Mouse (Mus musculus) natural killer cell, adult 2 months (primary cell): ENCODE results near the gene Gm20388.
A peak's percentile ranks its signal among the peaks of the same experiment; 100 is the strongest.

Source experiments
- DNase-seq, 2 experiments: peaks; one replicate each; pipeline ENCODE4 v3.0.0; 2022; ENCODE audit warnings: low spot score in 2 of 2

Gene Gm20388

GRCm38 (mm10) chr8:124264032-124264431 lies 4353.4 kb downstream of the Gm20388 start:
- DNase-seq = no peak

DNA sequence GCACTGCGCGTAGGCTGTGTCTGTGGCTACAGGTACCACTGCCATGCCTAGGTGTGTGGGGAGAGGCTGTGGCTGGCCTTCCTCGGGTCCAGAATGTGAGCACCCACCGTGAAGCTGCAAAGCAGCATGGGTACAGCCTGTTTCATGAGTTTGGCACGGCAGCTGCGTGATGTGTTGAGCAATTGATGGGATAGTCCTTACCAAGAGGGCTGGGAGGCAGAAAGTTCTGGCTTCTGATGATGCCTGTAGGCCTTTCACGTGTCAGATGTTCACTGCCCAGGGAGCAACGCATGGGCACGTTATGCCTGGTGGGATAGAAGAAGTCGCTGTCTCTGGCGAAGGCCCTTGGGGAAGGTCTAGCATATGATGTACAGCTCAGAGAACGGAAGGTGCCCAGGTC lies 4354.0 kb downstream of the Gm20388 start:
- no peak for DNase-seq

DNA sequence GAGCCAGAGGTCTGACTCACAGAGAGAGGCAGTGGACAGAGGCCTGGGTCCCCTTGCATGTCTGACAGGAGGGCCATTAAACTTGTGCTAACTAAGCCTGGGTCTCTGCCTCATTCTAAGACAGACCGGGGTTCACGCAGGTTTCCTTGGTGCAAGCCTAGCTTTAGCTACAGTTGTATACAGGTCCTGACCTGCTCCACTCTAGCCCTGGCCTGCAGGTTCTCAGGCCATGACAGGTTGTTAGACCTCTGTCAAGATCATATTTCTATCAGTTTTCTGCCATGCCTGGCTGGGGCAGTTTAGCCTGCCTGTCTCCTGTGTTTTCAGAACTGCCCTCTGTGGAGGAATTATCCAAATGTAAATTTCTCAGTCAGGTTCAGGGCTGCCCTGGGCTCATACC lies 4354.5 kb downstream of the Gm20388 start:
- DNase-seq = no peak

- peak; percentile 79 to 89 for DNase-seq
Measured at GRCm38 (mm10) chr8:124265798-124266197, 4355.2 kb downstream of the Gm20388 start.

DNA sequence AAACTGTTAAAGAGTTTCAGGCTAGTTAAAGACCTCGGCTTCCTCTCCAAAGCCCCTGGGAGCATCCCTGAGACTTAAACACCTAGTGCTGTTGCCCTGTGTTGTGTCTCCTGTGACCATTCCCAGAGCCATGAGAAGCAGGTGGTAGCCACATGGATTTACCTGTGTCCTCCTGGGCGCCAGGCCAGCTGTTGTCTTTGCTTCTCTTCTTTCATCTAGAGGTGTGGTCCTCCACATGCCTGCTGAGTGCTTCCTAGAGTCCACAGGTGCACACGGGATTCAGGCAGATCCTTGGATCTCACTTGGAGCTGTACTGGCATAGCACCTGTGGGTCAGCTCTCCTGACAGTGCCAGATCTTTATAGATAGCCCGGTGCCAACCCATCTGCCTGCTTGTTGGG lies 4356.6 kb downstream of the Gm20388 start:
- DNase-seq = no peak

GRCm38 (mm10) chr8:124270504-124270903 lies 4359.9 kb downstream of the Gm20388 start:
- DNase-seq = no peak

GRCm38 (mm10) chr8:124270904-124271303 lies 4360.3 kb downstream of the Gm20388 start:
- peak; percentile 80 to 87 for DNase-seq

GRCm38 (mm10) chr8:124271518-124271917 lies 4360.9 kb downstream of the Gm20388 start:
- peak; percentile 72 to 86 for DNase-seq

GRCm38 (mm10) chr8:124272792-124273191 lies 4362.2 kb downstream of the Gm20388 start:
- no peak for DNase-seq

DNA sequence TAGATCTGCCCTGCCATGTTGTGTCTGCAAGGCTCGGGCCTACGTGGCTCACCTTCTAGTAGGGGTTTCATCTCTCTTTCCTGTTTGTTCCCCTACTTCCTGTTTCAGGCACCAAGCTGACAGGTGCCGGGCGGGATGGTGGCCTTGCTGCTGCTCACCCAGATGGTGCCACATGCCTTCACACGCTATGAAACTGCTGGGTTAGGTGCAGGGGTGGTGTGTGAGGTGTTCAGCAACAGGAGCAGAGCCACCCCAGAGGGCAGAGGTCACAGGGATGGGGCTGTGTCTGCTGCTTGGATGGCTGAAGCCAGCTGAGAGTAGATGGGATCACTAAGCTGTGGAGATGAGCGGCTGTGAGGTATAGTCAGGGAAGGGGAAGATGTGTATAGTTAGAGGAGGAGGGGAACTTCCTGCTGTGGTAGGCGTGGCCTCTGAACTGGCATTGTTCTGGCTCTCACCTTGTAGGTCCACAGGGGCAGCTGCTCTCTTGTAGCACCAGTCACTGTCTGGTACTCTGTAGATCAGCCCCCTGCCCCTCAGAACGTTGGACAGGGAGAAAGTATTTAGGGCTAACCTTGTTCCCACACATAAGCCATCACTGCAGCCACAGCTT lies 4363.1 kb downstream of the Gm20388 start:
- peak; percentile 67 for DNase-seq

GRCm38 (mm10) chr8:124274441-124275120 lies 4363.9 kb downstream of the Gm20388 start:
- DNase-seq = peak; percentile 53 to 67

DNA sequence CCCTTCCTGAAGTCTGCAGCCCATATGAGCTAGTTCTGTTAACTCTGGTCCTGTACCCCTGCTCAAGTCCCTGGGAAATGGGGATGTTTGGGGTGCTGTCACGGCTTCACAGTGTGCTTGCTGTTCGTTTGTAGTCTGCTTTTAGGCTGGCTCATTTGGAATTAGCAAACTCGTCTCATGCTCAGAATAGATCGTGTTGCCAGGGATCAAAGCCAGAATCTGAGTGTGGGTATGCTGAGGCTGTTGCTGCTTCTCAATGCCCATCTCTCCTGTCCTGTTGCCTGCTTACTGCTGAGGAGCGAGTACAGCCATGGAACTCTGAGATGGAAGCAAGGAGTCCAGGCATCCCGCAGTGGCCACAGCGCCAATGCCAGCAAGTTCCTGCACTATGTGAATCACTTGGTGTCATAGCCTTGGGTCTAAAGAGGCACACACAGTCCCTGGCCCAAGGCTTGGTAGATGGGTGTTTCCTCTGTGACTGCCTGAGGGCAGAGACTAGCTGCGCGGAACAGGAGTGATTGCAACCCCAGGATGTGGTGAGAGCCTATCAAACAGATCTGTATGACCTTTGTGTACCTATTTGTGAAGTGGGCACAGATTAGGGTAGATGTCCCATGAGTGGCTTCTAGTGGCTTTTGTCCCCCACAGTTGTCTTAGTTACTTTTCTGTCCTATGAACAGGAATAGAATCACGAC lies 4364.9 kb downstream of the Gm20388 start:
- peak; percentile 69 to 84 for DNase-seq

DNA sequence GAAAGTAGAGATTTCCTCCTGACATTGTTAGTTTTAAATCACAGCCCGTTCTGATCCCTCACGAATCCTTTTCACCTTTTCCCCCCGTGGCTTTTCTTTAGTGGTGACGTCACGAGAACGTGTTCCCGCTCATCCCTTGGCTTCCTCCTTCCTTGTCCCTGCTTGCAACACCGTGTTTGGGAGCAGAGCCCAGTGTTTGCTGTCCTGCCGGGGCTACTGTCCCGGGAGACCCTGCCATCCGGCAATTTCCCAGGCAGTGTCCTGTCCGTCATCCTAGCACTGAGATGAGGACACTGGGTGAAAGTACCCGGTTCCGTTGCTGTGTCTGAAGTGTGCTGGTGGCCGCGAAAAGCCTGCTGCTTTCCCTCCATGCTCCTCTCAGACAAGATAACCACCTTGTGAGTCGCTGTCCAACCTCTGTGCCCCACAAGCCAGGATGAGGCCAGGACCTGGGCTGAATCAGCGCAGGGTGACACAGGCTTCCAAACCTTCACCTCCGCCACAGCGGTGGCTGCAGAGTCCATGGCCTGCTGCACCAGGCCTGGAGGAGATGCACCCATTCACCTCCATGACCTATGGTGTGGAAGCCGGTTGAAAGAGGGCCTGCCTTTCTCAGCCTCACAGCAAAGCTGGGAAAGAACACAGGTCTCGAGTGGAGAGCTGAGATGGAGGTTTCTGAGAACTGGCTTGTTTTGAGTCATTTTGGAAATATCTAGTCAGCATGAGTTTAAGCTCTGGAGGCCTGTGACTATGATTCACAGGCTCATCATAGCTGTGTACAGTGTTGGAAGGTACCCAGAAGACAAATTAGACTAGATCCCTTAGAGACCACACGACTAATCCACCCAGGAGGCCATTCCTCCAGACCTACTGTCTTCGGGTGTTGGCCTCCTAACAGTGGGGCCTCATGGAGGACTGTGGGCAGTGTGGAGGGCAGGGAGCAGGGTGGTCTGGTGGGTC lies 4367.6 kb downstream of the Gm20388 start:
- DNase-seq = no peak

DNA sequence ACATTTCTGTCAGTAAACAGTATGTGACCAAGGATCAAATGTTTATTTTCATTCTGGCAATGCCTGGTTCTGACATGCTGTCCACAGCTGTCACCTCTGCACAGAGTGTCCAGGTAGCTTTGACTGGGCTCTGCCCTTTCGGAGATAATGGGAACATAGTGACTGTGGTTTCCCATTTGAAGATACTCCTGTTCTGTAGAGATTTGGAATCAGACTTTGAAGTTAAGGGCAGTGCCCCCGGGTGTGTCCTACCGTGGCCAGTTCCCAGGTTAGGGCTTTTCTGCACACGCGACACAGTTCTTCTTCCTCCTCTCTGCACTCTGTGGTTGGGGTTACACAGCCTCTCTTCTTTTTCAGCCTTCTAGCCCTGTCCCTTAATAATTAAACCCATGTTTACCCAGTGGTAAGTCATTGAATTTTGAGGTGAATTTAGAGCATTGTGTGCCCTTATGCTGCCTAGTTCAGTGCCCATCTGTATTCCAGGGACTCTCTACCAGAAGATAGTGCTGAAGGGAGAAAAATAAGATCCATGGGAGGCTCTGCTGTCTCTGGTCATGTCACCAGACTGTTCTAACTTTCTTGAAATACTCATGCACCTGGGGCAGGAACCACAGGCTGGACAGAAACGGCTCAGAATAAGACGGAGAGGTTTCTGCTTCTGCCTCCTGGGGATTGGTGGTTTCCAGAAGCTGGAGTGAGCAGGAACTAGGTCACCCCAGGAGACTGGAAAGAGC lies 4368.5 kb downstream of the Gm20388 start:
- no peak for DNase-seq

- no peak for DNase-seq
Measured at GRCm38 (mm10) chr8:124279690-124279985, 4369.0 kb downstream of the Gm20388 start.

DNA sequence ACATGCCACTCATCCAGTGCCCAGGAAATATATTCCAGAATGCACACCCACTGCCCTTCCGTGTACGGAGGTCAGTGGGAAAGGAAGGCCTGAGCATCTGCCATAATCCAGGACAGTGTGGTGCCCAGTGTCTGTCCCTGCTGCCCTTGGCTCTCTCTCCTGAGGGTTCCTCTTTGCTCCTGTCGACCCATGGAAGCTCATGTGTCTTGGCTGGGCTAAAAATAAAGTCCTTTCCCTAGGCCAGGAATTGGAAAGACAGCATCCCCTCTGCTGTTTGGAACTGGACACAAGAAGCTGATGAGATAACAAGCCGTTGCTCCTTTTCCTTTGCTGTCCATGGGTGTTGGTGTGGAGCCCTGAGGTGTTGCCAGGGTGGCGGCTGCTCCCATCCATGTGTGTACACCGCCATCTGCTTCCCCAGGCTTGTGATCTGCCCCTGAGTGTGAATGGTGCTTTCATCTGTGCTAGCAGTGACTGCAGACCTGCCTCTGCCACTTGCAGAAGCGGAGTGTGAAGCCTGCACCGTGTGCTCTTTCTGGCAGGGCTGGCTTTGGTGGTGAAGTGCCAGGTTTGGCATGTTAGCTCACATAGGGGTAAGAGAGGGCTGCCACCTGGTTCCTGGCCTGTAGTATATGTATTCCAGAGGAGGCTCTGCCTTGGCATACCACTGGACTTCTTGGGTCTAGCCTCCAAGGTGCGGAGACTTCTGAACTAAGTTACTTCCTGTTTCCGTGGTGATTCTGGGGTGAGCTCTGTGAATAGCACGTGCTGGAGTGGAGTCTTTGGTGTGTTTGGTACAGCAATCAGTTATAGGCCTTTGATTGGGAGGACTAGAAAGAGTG lies 4371.3 kb downstream of the Gm20388 start:
- DNase-seq = peak; percentile 26 to 37

DNA sequence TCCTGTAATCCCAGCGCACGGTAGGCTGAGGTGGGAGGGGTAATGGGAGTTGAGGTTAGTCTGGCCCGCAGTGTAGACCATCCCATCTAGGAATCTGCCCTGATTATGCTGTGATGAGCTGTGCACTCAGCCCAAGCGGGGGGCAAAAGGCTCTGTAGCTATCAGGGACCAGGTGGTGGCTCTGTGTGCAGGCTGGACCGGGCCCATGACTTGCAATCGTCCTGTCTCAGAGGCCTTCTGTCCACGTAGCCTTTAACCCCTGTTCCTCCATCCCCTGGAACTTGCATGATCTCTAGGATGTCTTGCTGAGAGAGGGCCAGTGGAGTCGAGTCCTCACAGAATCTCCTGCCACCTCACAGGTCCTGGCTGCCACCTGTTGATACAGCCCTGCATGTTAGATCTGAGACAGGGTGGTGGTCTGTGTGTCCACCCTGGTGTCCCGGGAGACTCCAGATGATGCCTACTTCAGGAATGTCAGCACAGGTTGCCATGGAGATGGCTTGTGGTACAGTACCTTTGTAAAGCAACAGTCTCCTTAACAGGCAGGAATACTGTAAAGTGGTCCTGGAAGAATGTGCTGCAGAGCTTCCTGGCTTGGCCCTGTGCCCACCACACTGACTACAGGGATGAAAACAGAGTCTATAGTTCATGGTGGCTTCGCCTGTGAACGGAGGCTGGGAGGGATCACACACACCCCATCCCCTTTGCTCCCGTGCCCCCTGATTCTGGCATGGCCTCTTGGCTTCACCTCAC lies 4372.4 kb downstream of the Gm20388 start:
- DNase-seq = no peak

GRCm38 (mm10) chr8:124283644-124284332 lies 4373.1 kb downstream of the Gm20388 start:
- DNase-seq = no peak

DNA sequence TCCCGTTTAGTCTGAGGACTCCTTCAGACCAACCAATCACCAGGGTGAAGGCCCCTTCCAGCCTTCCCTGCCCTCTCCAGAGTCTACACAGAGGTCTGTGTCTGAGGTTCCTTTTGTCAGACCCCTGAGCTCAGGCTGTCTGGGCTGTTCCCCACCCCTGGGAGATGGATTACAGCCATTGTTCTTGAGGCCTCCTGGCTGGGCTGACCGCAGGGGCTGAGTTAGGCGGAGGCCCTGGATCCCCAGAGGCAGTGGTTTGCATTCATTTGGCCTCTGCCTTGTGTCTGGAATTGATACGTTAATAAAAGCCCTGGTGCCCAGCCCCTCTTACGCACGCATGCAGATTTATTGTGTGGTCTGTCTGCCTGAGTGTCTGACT lies 4373.7 kb downstream of the Gm20388 start:
- DNase-seq = no peak
